Mouse (Mus musculus) myocyte (in vitro differentiated cells): ENCODE results near the gene Tbc1d25.

Source experiments
- CEBPB ChIP-seq: IDR thresholded peaks from 2 replicates; pipeline ENCODE4 v1.6.1; 2011; ENCODE audit warnings: mild to moderate bottlenecking, moderate library complexity; ENCODE audit not compliant: poor library complexity, insufficient read depth, severe bottlenecking
- E2F4 ChIP-seq: IDR thresholded peaks from one replicate; pipeline ENCODE4 v1.6.1; 2011; ENCODE audit warnings: mild to moderate bottlenecking, control low read depth, moderate library complexity; ENCODE audit not compliant: insufficient read depth
- MAX ChIP-seq: IDR thresholded peaks from one replicate; pipeline ENCODE4 v1.6.1; 2011; ENCODE audit warnings: low read depth, mild to moderate bottlenecking, control low read depth
- MYOD1 ChIP-seq, 3 experiments: IDR thresholded peaks; one replicate each; pipeline ENCODE4 v1.6.1; 2011; ENCODE audit warnings: control low read depth in 2 of 3, low read depth in 2 of 3, mild to moderate bottlenecking in 2 of 3, moderate library complexity in 1 of 3; ENCODE audit not compliant: insufficient read length in 2 of 3, control insufficient read depth in 1 of 3
- MYOG ChIP-seq, 3 experiments: IDR thresholded peaks; one replicate each; pipeline ENCODE4 v1.6.1; 2011; ENCODE audit warnings: control low read depth in 2 of 3, low read depth in 2 of 3, mild to moderate bottlenecking in 2 of 3; ENCODE audit not compliant: insufficient read length in 2 of 3, control insufficient read depth in 1 of 3, insufficient read depth in 1 of 3
- POLR2A ChIP-seq: IDR thresholded peaks from one replicate; pipeline ENCODE4 v1.6.1; 2011; ENCODE audit warnings: low read depth, mild to moderate bottlenecking, control low read depth, moderate library complexity; ENCODE audit not compliant: insufficient read length
- POLR2AphosphoS2 ChIP-seq: IDR thresholded peaks from one replicate; pipeline ENCODE4 v1.6.1; 2011; ENCODE audit warnings: low read depth, control low read depth; ENCODE audit not compliant: insufficient read length
- REST ChIP-seq: IDR thresholded peaks from one replicate; pipeline ENCODE4 v1.6.1; 2011; ENCODE audit warnings: mild to moderate bottlenecking, control low read depth, moderate library complexity; ENCODE audit not compliant: insufficient read depth, insufficient read length
- SRF ChIP-seq: IDR thresholded peaks from one replicate; pipeline ENCODE4 v1.6.1; 2011; ENCODE audit warnings: low read depth; ENCODE audit not compliant: control insufficient read depth, insufficient read length
- TCF12 ChIP-seq: IDR thresholded peaks from one replicate; pipeline ENCODE4 v1.6.1; 2011; ENCODE audit warnings: mild to moderate bottlenecking, control low read depth; ENCODE audit not compliant: poor library complexity, insufficient read depth, severe bottlenecking
- TCF3 ChIP-seq: IDR thresholded peaks from one replicate; pipeline ENCODE4 v1.6.1; 2011; ENCODE audit warnings: low read depth, control low read depth; ENCODE audit not compliant: insufficient read length
- USF1 ChIP-seq: IDR thresholded peaks from one replicate; pipeline ENCODE4 v1.6.1; 2011; ENCODE audit warnings: low read depth, mild to moderate bottlenecking, control low read depth, moderate library complexity

- TF ChIP-seq MYOG (IDR thresholded peaks at IDR 0.05; ENCODE audit: control insufficient read depth in 1 of 3, insufficient read depth in 1 of 3, insufficient read length in 2 of 3, low read depth in 2 of 3) (no peak), POLR2A (no peak), USF1 (no peak), POLR2AphosphoS2 (peak; percentile 54), TCF12 (no peak), SRF (no peak), TCF3 (no peak), E2F4 (no peak), CEBPB (no peak), REST (no peak), MAX (no peak), MYOD1 (IDR thresholded peaks at IDR 0.05; ENCODE audit: control insufficient read depth in 1 of 3, insufficient read length in 2 of 3, low read depth in 2 of 3) (no peak)
Measured at GRCm38 (mm10) chrX:8140446-8140845, 35.5 kb downstream of the Tbc1d25 start.
